Mouse (Mus musculus) 3134 (cell line): ENCODE measurements around the gene Stx16.
A peak's percentile ranks its signal among the peaks of the same experiment; 100 is the strongest.

Experiments
- DNase-seq: peaks from one replicate; pipeline ENCODE4 v3.0.0-alpha.2; 2011; ENCODE audit warnings: low spot score; ENCODE audit not compliant: insufficient read length; ENCODE audit errors: extremely low read depth

The Stx16 gene

DNA sequence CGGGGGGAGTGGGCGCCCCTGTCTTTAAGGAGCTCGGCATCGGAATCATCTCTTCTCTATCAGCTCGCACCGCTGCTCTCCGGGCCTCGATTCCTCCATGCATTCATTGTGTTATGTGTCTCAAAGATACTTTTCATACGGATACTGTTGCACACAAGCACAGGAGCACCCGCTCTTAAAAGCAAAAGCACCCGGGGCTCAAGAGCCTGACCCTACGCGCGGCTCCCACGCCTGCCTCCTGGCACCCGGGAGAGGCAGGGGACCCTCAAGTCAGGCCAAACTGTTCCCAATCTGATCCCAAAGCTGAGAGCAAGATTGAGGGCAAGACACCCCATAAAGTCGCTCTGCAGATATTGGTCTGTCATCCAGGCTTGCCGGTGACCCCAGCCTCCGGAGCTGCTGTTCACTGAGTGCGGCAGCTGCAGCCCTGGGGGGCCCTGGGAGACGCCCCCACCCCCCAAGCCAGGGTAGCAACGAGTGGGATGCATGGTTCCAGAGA lies 987 bp upstream of the Stx16 start:
- DNase-seq = peak; percentile 16

DNA sequence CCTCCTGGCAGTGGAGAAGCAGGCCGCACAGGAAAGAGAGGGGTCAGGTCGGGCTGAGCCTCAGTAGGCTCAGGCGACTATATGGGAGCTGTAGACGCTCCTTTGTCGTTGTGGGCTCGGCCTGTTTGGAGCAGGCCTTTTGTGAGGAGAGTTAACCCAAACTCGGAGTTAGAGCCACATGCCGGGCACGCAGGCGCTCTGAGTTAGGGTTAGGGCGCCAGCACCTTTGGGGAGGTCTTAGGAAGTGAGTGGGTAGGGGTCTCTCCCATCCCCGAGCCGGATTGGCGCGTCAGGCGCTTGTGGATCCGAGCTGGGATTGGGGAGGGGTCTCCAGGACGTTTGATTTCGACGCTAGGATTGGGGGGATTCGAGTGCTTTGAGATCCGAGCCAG lies 321 bp downstream of the Stx16 start:
- DNase-seq = no peak

DNA sequence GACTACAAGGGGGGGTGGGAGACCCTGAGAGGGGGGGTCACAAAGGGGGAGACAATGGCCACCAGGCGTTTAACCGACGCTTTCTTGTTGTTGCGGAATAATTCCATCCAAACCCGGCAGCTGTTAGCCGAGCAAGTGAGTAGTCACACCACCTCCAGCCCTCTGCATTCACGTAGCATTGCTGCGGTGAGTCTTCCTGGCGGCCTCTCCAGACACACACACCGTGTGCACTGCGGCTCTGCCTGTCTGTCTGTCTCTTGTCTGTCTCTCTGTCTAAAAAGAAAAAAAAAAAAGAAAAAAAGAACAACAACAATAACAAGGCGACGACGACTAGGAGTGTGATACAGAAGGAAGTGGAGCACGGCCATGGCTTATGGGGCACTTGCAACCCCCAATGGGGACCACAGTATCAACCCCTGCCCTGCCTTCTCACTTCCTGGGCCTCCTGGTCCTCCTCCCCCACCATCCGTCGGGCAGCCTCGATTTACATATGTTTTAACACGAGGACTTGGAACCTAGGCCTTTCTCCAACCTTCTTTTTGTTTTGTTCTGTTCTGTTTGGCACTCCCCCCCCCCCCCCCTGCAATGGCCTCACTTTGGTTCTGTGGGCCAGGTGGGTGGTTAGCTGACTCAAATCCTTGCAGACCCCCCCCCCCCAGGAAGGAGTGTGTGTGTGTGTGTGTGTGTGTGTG lies 1.0 kb downstream of the Stx16 start:
- peak; percentile 38 for DNase-seq

DNA sequence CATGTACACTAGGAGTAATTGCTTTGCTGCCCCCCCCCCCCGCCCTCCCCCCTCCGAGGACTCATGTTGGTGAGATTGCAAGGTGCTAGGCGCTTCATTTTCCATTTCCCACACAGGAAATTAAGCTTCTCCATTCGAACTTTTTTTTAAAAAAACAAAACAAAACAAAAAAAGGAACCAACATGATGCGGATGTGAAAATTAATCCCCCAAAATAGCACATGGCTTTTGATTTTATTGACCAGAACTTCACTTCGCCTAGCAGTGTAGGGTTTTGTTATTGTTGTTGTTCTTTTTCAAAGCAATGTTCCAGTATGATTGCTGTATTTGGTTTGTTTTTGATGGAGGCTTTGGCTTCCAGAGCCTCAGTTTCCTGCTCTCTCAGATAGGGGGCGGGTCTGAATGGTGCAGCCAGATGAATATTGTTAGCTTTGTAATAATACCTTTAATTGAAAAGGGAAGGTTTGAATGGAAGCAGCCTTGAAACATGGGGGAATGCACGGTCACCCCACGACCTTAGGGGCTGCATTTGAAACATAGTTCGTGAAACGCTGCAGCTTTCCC lies 1.7 kb downstream of the Stx16 start:
- DNase-seq = no peak

DNA sequence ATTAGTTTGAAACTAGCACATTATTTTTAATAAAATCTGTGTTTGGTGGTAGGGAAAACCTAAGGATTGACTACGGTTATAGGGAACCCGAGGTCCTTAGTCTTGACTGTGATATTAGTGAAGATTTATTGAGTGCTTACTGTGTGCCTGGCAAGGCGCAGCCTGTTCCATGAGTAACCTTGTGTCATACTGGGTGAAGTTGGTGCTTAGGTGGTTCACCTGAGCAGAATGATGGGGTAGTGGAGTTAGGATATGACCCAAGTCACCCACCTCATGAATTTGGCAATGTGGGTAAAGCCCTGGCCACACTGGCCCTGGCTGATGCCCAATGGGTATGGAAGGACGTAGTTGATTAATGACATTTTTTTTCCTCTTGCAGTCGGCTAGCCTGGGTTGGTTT lies 5.7 kb downstream of the Stx16 start:
- DNase-seq = no peak

DNA sequence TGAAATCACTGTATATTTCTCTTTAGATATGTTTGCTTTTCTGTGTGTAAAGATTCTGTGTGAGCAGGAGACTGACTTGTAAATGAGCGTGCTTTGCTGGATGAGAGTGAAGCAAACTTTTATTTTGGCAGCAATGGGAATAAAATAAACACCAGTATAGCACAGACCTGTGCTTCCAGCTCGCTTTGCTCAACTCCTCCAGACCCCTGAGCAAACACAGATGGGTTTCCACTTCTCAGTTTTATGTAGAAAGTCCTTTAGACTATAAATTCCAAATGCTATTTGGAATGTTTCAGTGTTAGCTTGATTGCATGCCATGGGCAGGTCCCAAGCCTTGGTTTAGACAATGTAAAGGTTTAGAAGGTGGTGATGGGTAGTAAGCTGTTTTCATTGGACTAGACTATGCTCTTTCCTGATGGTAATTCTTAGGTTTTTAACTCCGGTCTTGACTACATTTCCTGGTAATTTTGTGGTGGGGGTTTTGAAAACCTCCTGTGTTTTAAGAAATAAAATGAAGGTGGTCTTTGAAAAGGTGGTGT lies 6.3 kb downstream of the Stx16 start:
- no peak for DNase-seq

DNA sequence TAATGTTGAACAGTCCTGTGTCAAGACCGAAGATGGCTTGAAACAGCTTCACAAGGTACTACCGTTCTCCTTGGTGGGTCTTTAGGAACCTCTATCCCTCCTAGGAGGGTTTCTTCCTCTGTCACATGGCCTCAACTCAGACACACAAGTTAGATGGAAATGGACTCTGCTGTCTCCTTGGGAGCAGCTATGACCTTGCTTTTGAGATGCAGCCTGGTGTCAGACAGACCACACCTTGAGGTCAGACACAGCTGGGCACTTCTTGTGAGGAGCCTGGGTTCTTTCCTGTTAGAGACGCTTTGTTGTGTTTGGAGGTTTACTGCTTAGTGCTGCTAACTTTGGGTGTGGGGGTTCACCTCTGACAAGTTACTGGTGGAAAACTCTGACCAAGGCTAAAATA lies 19.0 kb downstream of the Stx16 start:
- DNase-seq = no peak

DNA sequence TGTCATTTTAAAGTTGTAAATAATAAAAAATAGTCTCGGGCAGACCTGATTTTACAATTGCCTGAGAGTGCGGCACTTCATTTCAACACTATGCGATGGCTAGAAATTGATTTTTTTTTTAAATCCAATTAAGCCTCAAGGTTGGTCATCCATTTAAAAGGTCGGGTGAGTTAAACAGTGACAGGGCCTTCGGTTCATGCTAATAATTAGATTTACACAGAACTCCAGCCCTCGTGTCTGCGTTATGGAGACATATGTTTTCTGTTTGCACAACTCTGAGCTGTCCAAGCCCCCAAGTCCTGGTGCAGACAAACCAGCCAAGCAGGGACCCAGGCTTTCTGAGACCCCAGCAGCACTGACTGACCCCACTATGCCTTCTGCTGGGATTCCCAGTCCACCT lies 26.3 kb downstream of the Stx16 start:
- no peak for DNase-seq

DNA sequence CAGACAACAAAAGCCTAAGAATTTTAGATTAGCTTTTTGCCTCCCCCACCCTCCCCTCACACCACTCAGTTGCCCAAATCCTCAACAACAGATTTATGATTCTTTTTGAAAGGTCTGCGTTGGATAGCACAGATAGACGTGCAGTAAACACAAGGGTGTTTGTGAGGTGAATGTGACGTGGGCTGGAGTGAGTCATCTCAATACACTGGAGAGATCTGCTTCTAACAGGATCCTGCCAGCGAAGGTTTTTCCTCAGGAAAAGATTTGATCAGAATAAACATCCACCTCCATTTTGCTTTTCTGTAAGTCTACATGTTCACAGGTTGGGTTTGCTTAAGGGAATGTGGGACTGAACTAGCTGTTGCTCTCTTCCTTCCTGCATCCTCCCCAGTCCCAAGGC lies 27.4 kb downstream of the Stx16 start:
- no peak for DNase-seq

DNA sequence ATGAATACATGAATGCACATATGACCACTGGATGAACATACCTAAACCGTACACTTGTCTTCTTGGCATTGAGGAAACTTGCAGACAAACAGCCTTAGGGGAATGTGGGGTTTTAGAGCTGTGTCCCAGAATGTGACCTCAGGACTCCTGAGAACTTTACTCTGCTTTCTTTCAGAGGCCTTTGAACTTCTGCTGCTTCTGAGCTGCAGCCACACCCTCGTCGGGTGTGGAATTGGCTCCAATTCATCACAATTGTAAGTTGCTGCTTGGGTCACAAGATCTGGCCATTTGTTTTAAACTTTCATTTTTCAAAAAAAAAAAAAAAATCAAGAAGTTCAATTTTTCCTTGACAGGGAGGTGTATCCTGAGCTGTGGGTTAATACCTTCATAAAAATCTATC lies 31.3 kb downstream of the Stx16 start:
- DNase-seq = no peak

DNA sequence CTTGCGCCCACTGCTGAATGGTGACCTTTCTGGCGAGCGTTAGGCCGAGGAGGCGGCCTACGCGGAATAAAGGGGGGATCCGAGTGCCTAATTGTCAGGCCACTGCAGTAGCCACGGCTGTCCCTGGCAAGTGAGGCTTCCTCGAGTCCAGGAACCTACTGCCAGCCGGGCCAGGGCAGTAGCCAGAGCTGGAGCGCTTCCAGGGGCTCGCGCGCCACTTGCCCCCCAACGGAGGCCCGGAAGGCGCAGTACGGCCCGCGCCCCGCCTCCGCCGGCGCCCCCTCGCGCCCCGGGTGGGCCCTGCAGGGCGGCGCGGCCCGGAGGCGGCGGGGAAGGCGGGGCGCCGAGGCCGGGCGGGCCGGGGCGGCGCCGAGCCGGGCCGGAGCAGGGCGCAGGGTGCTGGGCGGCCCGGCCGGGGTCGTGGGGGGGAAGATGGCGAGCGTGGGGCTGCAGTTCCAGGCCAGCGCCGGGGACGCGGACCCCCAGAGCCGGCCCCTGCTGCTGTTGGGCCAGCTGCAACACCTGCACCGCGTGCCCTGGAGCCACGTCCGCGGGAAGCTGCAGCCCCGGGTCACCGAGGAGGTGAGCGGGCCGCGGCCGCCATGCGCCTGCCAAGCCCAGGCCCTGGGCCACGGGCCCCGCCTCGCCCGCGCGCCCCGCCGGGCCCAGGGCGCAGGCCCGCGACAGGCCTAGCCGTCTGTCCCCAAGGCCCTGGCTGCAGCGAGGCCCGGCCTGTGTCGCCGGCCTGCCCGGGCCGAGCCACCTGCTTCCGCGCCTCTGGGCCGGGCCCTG lies 34.1 kb downstream of the Stx16 start, which contains the start of gene Npepl1:
Npepl1 (plus strand) TSS at position 359 of the 792 bp plus-strand sequence.
- peak; percentile 70 for DNase-seq

DNA sequence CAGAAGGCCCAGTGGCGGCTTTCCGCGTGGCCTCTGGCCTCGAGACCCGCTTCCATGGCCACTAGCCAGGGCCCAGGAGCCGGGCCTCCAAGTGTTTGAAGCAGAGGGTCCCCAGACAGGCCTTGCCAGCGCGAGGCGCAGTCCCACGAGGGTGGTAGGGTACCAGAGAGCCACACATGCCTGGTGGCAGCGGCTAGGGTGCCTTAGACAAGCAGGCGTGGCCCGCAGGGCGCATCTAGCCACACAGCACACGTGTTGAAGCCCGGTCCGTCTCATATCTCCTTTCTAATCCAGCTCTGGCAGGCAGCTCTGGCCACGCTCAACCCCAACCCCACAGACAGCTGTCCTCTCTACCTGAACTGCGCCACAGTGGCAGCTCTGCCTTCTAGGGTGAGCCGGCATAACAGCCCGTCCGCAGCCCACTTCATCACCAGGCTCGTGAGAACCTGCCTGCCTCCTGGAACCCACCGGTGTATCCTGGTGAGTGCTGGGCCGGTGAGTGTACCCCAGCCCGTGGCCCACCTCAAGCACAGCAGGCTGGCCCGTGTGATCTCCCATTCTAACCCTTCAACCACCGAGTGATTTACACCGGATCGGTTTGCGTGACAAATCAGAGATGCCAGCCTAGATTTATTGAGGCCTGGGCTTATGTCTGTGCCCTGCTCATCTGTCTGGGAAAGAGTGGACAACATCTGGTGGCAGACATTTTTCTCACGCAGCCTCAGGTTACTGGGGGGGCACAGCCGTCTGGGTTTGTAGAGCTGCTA lies 34.9 kb downstream of the Stx16 start:
- peak; percentile 84 for DNase-seq

DNA sequence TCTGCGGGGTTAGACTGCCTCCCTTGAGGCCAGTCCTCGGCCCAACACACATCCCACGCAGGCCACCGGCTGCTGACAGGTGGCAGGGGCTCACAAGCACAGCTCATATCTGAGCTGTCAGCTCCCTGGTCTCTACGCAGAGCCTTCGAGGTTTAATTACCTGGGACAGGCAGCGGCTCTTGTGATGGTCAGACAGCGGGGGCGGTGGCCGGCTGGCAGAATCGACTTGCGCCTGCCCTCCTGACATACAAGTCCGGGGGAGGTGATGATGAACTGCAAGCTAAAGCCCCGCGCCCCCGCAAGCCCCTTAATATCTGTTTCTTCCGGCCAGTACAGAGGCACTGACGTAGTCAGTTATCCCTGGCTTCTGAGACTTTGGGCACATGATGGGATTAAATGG lies 36.8 kb downstream of the Stx16 start:
- no peak for DNase-seq

DNA sequence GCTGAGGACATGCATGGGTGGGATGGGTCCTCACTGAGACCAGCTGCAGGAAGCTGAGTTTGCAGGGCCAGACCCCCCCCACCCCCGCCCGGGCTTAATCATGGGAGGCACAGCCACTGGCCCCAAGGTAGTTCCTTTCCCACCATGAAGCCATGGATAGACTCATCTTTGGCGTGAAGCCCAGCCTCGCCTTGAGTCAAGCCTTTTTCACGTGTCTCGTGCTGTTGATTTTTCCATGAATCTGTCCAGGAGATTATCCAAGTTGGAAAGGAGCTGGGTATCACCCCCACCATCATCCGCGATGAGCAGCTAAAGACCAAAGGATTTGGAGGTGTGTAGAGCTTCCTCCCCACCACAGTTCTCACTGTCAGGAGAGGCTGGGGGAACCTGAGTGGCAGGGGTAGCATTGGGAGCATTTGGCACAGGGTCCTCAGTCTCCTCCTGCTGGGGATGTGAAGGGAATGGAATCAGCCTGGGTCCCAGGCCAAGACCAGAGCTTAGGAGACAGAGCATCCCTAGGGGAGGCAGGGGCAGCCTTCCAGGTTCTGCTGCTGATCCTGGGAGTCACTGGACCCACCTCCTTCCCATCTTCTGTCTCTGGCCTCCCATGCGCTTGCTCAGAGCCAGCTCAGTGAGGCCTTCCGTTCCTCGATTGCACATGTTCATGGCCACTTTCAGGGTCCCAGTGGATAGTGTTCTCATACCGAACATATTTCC lies 38.2 kb downstream of the Stx16 start:
- no peak for DNase-seq

DNA sequence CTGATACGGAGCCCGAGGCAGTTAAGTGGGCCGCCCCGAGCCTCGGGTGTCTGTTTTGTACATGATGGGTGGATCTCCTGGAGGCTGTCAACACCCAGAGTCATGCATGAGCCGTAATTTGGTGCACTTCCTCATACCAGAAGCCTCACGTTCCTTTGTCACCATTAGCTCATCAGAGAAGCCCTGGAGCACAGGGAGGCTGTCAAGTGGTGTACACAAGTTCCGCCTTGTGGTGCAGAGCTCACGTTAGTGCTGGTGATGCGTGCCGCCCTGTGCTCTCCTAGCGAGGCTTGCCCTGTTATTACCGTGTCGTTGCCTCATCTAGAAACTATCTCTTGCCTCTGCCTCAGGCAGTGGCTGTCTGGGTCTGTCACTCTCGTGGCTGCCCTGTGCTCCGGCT lies 40.8 kb downstream of the Stx16 start:
- no peak for DNase-seq

DNA sequence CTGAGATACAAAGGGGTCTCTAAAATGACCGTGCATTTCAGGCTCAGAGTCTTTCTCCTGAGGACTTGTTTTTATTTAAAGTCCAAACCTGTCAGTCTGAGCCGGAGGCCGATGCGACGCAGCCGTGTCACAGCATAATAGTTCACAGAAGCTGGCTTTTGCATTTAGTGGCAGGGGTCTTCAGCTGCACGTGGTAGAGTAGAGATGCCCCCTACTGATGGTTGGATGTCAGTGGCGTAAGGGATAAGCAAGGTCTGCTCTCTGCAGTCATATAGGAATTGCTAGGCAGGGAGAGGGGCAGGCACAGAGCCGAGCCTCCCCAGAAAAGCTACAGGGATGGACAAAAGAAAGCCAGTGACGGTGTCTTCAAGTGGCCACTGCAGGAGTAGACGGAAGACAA lies 42.0 kb downstream of the Stx16 start:
- no peak for DNase-seq

DNA sequence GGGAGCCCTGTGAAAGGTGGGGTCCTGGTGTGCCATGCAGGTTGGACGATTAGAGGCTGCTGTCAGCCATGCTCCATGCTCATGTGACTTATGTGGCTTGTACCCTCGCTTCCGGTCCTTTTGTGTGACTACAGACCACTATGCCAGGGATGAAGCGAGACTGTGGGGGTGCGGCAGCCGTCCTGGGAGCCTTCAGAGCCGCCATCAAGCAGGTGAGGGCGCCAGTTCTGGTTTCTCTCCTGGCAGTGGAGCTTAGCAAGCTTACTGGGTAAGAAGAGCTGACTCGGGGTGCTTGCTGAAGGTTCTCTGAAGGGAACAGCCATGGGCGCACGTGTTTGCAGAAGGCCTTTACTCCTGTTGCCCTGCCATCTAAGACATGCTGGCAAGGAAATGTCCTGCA lies 43.2 kb downstream of the Stx16 start:
- no peak for DNase-seq

DNA sequence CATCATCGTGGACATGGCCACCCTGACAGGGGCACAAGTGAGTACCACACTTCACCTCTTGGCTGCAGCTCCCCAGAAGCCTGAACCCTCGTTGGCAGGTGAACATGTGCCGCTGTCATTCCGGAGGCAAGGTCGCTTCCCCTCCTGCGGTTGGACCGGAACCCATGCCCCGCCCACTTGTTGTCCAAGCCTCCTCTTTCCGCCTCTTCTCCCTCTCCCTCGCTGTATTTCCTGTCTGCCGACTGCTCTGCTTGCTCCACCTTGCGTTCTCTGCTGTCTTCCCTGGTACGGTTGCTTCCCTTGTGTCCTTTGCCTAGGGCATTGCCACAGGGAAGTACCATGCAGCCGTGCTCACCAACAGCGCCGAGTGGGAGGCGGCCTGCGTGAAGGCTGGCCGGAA lies 44.5 kb downstream of the Stx16 start:
- no peak for DNase-seq

DNA sequence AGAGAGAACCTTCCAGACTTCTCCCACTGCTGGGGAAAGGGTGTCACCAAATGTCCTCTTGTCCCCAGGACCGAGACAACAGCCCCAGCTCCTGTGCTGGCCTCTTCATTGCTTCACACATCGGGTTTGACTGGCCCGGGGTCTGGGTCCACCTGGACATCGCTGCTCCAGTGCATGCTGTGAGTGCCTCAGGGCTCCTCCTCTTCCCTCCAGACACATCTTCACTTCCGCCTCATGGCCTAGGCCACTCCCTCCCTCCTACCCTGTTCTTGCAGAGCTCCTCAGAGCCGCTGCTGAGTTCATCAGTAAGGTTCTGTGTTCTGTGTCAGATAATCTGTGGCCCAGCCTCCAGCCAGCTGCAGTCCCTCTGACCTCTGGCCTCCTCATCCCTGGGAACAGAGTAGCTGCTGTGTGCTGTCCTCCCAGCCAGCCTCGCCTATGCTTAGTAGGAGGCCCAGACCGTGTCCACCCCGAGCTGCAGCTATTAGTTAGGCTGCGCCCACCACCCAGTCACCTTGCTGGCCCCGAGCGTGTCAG lies 45.4 kb downstream of the Stx16 start:
- no peak for DNase-seq

DNA sequence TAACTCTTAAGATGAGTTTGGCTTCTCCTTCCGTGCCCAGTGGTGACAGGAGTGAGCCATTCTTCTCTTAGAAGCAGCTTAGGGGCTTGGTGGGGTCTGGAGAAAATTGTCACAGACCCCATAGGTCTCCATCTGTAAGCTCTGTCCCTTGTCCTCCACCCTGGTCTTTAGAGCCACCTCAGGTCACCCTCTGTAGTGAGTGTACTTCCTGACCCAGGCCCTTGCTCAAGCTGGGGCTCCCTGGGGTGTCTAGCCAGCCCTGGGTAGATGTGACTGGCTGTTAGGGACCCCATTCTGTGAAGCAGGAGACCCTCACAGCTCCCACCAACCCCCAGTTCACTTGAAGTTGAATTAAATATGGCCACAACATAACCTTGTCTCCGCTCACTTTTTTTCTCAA lies 46.2 kb downstream of the Stx16 start:
- DNase-seq = no peak
